Mouse (Mus musculus) embryonic fibroblast, embryonic 13.5 days (primary cell): Measurements from ENCODE around the gene Acad9.

Source experiments
- CTCF ChIP-seq: IDR thresholded peaks from 2 replicates; pipeline ENCODE4 v1.5.1; 2011; ENCODE audit warnings: mild to moderate bottlenecking, control low read depth, low read length, moderate library complexity, borderline replicate concordance; ENCODE audit not compliant: insufficient read depth
- POLR2A ChIP-seq: IDR thresholded peaks from 2 replicates; pipeline ENCODE4 v1.6.1; 2011; ENCODE audit warnings: low read depth, mild to moderate bottlenecking, control low read depth, low read length, moderate library complexity

- TF ChIP-seq CTCF (no peak), POLR2A (no peak)
These were observed 17.1 kb downstream of the Acad9 start for GRCm38 (mm10) chr3:36082843-36083242.
